Mouse (Mus musculus): ENCODE data around the gene Fam71e1. TPM values are rescaled to one million over a fixed set of nuclear protein-coding genes. Genes with fewer than 3 reads are reported as not detected.

Gene Fam71e1
- polyA plus RNA-seq, 1 experiment: 1.1 TPM

- DNase-seq (ENCODE audit: low read depth, low spot score): no peak
- WGBS: 93% methylated on average over 23 of the region's 23 CpGs
These were observed 53.4 kb downstream of the Fam71e1 start for GRCm38 (mm10) chr7:44549621-44550408.

GRCm38 (mm10) chr7:44550409-44550678 lies 54.0 kb downstream of the Fam71e1 start:
- DNase-seq (ENCODE audit: low read depth, low spot score): no peak
- WGBS: 95% methylated on average over 12 of the region's 12 CpGs

Other genes starting within 250 kb of the Fam71e1 start
- 1.3 and 2.1 TPM in 2 replicates for gene 1700028J19Rik, start 249.9 kb upstream of the Fam71e1 start, polyA plus RNA-seq (2012; rRNA removed)
- gene 2410002F23Rik, start 249.9 kb upstream of the Fam71e1 start, polyA plus RNA-seq (2012; rRNA removed): 57.0 and 72.3 TPM in 2 replicates
- gene Acp4, start 239.2 kb upstream of the Fam71e1 start, polyA plus RNA-seq (2012; rRNA removed): not detected in 2 replicates
- not detected in 2 replicates for gene Gm15517, start 235.1 kb upstream of the Fam71e1 start, polyA plus RNA-seq (2012; rRNA removed)
- gene Clec11a, start 189.7 kb upstream of the Fam71e1 start, polyA plus RNA-seq (2012; rRNA removed): 1.2 and 1.4 TPM in 2 replicates
- 0.48 TPM in 2 replicates for gene Shank1, start 186.3 kb upstream of the Fam71e1 start, polyA plus RNA-seq (2012; rRNA removed)
- 0.78 and 0.92 TPM in 2 replicates for gene Syt3, start 112.5 kb upstream of the Fam71e1 start, polyA plus RNA-seq (2012; rRNA removed)
- 0.95 and 0.99 TPM in 2 replicates for gene 1700008O03Rik, start 110.8 kb upstream of the Fam71e1 start, polyA plus RNA-seq (2012; rRNA removed)
- gene Lrrc4b, start 67.6 kb upstream of the Fam71e1 start, polyA plus RNA-seq (2012; rRNA removed): 0.97 TPM in 2 replicates
- 0.31 and 0.64 TPM in 2 replicates for gene Aspdh, start 31.2 kb upstream of the Fam71e1 start, polyA plus RNA-seq (2012; rRNA removed)
- gene Josd2, start 28.6 kb upstream of the Fam71e1 start, polyA plus RNA-seq (2012; rRNA removed): 70.5 and 78.0 TPM in 2 replicates
- 144 and 159 TPM in 2 replicates for gene Emc10, start 52 bp upstream of the Fam71e1 start, polyA plus RNA-seq (2012; rRNA removed)
- 0.26 and 0.67 TPM in 2 replicates for gene Mybpc2, start 28.1 kb downstream of the Fam71e1 start, polyA plus RNA-seq (2012; rRNA removed)
- 17.4 and 21.1 TPM in 2 replicates for gene Spib, start 35.5 kb downstream of the Fam71e1 start, polyA plus RNA-seq (2012; rRNA removed)
- 45.2 and 47.0 TPM in 2 replicates for gene Pold1, start 52.3 kb downstream of the Fam71e1 start, polyA plus RNA-seq (2012; rRNA removed)
- gene Nr1h2, start 57.4 kb downstream of the Fam71e1 start, polyA plus RNA-seq (2012; rRNA removed): 163 and 192 TPM in 2 replicates
- gene Napsa, start 75.8 kb downstream of the Fam71e1 start, polyA plus RNA-seq (2012; rRNA removed): 20.4 and 22.2 TPM in 2 replicates
- 0.95 and 1.9 TPM in 2 replicates for gene Kcnc3, start 94.1 kb downstream of the Fam71e1 start, polyA plus RNA-seq (2012; rRNA removed)
- 163 and 237 TPM in 2 replicates for gene Myh14, start 174.3 kb downstream of the Fam71e1 start, polyA plus RNA-seq (2012; rRNA removed)
- gene Izumo2, start 212.2 kb downstream of the Fam71e1 start, polyA plus RNA-seq (2012; rRNA removed): not detected in 2 replicates